Mouse (Mus musculus): ENCODE measurements around the gene Prkab2.

The Prkab2 gene

DNA sequence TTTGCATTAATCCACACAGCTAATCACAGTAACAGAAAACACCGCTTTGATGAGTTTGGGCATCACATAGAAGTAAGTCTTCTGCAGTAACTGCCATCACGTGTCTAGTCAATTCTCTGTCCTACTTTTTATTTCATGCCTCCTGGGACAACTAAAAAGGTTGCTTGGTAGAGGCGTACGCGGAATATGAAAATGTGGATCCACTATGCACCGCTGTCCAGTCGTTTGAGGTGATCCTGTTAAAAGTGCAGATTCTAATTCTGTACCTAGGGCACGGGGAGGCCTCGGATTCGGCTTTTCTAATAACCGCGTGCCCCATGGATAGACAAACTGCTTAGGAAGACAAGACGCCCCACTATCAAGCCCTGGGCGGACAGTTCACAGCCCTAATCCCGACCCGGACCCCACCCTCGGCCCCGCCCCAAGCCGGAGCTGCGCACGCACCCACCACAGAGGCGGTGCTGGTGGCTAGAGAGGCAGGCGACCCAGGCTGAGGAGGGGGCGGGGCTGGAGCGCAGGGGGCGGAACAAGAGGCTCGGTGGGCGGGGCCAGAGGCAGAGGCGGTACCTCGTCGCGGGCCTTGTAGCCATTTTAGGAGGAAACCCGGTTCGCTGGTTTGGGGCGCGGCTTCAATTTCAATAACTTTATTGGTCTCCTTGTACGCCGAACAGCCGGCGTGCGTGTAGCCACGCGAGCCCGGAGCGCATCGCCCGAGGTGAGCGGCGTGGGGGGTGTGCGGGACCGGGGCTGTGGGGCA, at the start of gene Prkab2:
Gene Prkab2, plus strand, starts transcription at position 539 of the 757 bp plus-strand sequence.
- peak; percentile 99 for DNase-seq (ENCODE audit: extremely low read depth, low read depth)

DNA sequence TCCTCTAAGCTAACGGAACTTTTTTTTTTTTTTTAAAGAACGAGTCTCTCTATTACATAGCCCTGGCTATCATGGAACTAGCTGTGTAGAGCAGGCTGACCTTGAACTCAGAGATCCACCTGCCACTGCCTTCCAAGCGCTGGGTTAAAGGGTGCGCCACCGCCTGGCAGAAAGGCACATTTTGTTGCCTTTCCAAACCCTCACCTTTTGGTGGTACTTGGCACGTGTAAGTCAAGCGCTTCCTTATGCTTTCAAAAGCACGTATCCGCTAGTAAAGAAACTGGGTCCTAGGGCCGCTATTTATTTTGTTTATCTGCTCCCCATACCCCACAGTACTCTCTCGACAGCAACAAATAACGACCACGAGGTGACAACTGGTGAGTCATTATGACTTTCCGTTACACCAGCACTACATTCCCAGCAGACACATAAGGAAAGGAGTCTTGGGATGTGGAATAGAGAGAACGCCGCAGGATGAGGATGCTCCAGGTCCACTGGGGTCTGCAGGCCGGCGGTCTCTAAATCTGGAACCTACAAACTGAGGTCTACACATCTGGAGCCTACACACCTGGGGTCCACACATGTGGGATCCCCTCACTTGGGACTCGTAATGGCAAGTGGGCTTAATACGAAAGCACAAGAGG, 48.7 kb upstream of the Prkab2 start:
- DNase-seq (ENCODE audit: extremely low read depth, low read depth): peak; percentile 90

- peak; percentile 96 for DNase-seq (ENCODE audit: extremely low read depth, low read depth)
These were observed 48.1 kb upstream of the Prkab2 start, which contains the start of gene Chd1l for GRCm38 (mm10) chr3:97609845-97610410. Chd1l (minus strand) TSS chr3:97610203.

DNA sequence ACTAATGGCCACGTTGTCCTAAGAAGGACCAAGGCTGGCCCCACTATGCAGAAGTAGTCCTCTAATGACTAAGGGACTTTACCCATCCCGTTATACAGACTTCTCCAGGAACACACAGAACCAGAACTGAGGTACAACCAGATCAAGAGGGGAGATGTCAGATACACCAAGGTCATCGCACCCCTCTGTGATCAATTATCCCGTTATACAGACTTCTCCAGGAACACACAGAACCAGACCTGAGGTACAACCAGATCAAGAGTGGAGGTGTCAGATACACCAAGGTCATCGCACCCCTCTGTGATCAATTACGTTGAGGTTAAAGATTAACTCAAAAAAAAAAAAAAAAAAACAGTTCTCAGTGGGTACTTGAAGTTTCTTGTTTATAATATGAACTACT, 47.0 kb upstream of the Prkab2 start:
- DNase-seq (ENCODE audit: extremely low read depth, low read depth): no peak

DNA sequence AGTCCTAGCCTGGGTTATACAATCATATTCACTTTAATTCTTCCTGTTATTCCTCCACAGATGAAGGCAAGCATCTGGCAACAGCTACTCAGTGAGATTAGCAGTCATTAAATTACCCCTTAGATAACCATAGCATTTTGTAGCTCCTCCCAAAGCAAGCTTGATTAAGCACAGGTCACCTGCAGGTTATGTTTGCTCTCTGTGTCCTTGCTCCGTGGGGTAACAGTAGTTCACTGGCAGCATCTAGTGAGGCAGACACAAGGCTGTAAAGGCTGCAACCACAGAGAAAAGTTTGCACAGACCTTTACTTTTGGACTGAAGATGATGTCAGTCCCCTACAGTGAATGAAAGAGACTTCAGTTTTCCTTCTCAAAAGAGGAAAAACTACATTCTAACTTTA, 42.8 kb upstream of the Prkab2 start:
- no peak for DNase-seq (ENCODE audit: extremely low read depth, low read depth)

GRCm38 (mm10) chr3:97615933-97616332, 42.1 kb upstream of the Prkab2 start:
- DNase-seq (ENCODE audit: extremely low read depth, low read depth): no peak

- DNase-seq (ENCODE audit: extremely low read depth, low read depth): no peak
These were observed 40.7 kb upstream of the Prkab2 start for GRCm38 (mm10) chr3:97617091-97617825.

DNA sequence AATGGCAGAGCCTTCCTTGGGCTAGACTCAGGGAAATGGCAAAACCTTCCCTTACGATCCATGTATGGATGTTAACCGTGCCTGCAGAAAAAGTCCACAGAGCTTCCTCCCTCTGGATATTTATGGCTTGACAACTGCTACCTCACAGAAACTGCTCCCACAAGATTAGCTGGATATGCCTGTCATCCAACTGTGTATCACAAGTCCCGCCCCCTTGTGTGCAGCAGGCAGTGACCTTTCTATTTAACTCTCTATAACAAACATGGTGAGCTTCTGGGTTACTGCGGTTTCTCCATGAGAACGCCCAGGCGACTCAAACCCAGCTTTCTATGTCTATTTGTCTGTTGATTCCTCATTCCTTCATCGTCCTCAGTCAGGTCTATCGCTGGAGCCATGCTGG, 40.1 kb upstream of the Prkab2 start:
- DNase-seq (ENCODE audit: extremely low read depth, low read depth): peak; percentile 56

- DNase-seq (ENCODE audit: extremely low read depth, low read depth): no peak
These were observed 37.3 kb upstream of the Prkab2 start for GRCm38 (mm10) chr3:97620657-97621056.

DNA sequence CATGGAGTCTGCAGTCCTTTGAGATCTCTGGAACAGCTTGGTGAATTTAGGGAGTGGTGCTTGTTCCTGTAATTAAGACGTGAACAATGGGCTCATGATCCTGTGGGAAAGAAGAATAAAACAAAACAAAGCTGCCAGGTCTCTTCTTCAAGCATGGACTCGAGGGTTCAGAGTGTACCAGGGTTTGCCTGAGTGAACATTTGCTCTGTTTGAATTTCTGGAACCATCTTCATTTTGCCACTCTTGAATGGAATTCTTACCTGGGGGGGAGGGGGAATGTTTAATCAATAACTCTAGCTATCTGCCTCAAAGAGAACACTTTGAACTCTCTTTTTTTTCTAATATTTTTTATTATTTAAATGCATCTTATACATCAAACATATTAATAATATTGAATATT, 33.4 kb upstream of the Prkab2 start:
- DNase-seq (ENCODE audit: extremely low read depth, low read depth): no peak

GRCm38 (mm10) chr3:97627893-97628292, 30.1 kb upstream of the Prkab2 start:
- DNase-seq (ENCODE audit: extremely low read depth, low read depth): no peak

- peak; percentile 96 for DNase-seq (ENCODE audit: extremely low read depth, low read depth)
These were observed 29.5 kb upstream of the Prkab2 start, which contains the start of gene Fmo5 for GRCm38 (mm10) chr3:97628391-97629001. Fmo5 (plus strand) TSS chr3:97628804.

- no peak for DNase-seq (ENCODE audit: extremely low read depth, low read depth)
These were observed 28.1 kb upstream of the Prkab2 start for GRCm38 (mm10) chr3:97629941-97630340.

- DNase-seq (ENCODE audit: extremely low read depth, low read depth): no peak
These were observed 27.2 kb upstream of the Prkab2 start for GRCm38 (mm10) chr3:97630746-97631145.

DNA sequence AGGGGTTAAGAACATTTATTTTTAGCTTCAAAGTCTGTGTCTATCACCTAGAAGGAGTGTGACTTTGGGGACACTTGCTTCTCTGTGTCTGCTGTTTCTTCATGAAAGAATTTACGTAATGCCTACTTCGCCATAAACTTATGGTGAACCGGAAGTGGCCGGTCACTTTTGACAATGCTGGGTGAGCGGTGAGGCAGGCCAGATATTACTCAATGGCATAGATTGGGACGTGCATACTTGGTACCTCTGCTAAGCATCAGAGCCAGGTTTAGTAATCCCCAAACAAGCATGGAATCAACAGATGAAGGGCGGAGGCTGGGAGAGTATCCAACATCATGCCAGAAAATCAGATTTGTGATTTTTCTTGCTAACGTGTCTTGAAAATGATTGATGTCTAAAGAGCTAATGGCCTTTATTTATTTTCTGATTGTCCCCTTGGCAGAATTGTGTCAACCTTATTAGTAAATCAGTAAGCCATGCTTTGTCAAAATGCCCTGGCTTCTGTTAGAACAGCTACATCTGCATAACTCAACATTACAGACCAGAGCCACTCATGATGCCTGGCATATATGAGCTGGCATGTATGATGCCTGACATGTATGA, 26.6 kb upstream of the Prkab2 start:
- DNase-seq (ENCODE audit: extremely low read depth, low read depth): no peak

- no peak for DNase-seq (ENCODE audit: extremely low read depth, low read depth)
These were observed 24.5 kb upstream of the Prkab2 start for GRCm38 (mm10) chr3:97633456-97633855.

- DNase-seq (ENCODE audit: extremely low read depth, low read depth): peak; percentile 26
These were observed 23.7 kb upstream of the Prkab2 start for GRCm38 (mm10) chr3:97634288-97634761.

DNA sequence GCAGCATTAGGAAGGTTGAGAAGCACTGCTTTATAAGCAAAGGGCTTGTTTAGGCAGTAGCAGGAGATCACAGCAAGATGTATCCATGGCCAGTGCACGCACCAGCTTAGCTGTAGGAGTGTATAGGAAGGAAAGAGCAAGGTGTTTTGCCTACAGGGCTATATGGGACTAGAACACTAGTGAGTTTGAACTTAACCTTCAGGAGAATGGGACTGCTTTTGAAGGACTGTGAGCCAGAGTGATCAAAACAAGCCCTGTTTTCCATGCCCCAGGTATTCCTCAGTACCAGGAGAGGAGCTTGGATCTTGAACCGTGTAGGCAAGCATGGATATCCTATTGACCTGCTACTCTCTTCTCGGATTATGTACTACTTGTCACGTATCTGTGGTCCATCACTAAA, 16.6 kb upstream of the Prkab2 start:
- no peak for DNase-seq (ENCODE audit: extremely low read depth, low read depth)

DNA sequence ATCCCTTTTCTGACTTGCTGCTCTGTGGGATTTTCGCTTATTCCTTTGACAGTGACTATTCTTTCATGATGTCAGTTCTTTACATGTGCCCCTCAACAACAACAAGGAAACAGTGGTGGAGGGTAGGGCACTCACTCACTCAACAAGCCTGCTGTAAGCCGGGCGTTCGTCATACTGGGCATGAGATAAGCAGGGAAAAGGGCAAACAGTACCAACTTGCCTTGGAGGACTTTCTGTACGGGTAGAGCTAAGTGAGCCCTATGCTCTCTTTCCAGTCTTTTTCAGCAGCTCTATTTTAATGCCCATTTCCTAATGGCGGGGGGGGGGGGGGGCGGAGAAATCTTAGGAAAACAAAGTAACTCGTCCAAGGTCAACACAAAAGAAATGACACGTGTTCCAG, 16.0 kb upstream of the Prkab2 start:
- no peak for DNase-seq (ENCODE audit: extremely low read depth, low read depth)

- no peak for DNase-seq (ENCODE audit: extremely low read depth, low read depth)
These were observed 9.5 kb upstream of the Prkab2 start for GRCm38 (mm10) chr3:97648518-97648917.

DNA sequence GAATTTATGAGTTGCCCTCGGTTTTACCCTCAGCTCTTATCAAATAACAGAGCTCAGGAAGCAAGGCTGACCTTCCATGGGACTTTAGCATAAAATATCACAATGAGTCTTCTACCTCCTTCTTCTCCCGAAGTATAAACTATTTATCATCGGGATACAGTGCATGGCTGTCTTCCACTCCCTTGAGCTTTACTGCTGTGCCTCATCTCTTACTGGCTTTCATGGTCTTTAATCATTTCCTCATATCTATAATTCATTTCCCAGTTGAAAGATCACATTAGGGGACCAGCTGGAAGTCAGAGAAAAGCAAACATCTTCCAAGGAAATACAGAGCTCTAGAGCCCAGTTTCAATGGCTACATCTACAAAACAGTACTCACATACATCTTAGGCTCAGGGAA, 9.0 kb upstream of the Prkab2 start:
- no peak for DNase-seq (ENCODE audit: extremely low read depth, low read depth)
